Mouse (Mus musculus) kidney, embryonic 14.5 days (tissue): Measurements from ENCODE around the gene Bik. TPM values are rescaled to one million over a fixed set of nuclear protein-coding genes. Genes with fewer than 3 reads are reported as not detected.

ENCODE experiments used
- ATAC-seq: fragments of 200-750 bp; cut with Nextera tagmentation; 2 replicates; pipeline ENCODE4 v1.8.0; 2017; ENCODE audit warnings: moderate number of reproducible peaks, mild to moderate bottlenecking, moderate TSS enrichment, moderate library complexity; ENCODE audit not compliant: low FRiP score, low TSS enrichment
- H3K27ac ChIP-seq: fragments of 300-500 bp; sonication (generic); 2 replicates; pipeline ENCODE4 v1.5.1; 2014; ENCODE audit warnings: low read depth, mild to moderate bottlenecking, low read length, moderate library complexity, mixed read lengths
- H3K27me3 ChIP-seq: fragments of 300-500 bp; sonication (generic); 2 replicates; pipeline ENCODE4 v1.6.1; 2014; ENCODE audit warnings: mild to moderate bottlenecking, low read length; ENCODE audit not compliant: control insufficient read depth, insufficient read depth
- H3K36me3 ChIP-seq: fragments of 300-500 bp; sonication (generic); 2 replicates; pipeline ENCODE4 v1.6.1; 2014; ENCODE audit warnings: low read length, mixed read lengths; ENCODE audit not compliant: control insufficient read depth, insufficient read depth
- H3K4me1 ChIP-seq: fragments of 300-500 bp; sonication (generic); 2 replicates; pipeline ENCODE4 v1.6.1; 2014; ENCODE audit warnings: low read length, mixed read lengths; ENCODE audit not compliant: control insufficient read depth, insufficient read depth
- H3K4me2 ChIP-seq: fragments of 300-500 bp; sonication (generic); replicated peaks from 2 replicates; pipeline ENCODE4 v1.6.1; 2014; ENCODE audit warnings: low read depth, mild to moderate bottlenecking, low read length
- H3K4me3 ChIP-seq: fragments of 300-500 bp; sonication (generic); 2 replicates; pipeline ENCODE4 v1.5.1; 2014; ENCODE audit warnings: mild to moderate bottlenecking, low read length
- H3K9ac ChIP-seq: fragments of 300-500 bp; sonication (generic); 2 replicates; pipeline ENCODE4 v1.6.1; 2014; ENCODE audit warnings: low read depth, mild to moderate bottlenecking, low read length, moderate library complexity
- H3K9me3 ChIP-seq: fragments of 300-500 bp; sonication (generic); 2 replicates; pipeline ENCODE4 v1.6.1; 2016; ENCODE audit warnings: low read length; ENCODE audit not compliant: control insufficient read depth
- WGBS: fragments of 180-500 bp; shearing (Covaris S2); extraction: QIAGEN DNeasy Blood & Tissue Kit; methylation state at CpG from one replicate; pipeline ENCODE4 v1.1.7; 2014; 5-methylcytosine and 5-hydroxymethylcytosine counted together
- polyA plus RNA-seq: library from polyadenylated mRNA; unstranded; fragments of >200 nt; fragmentation: Nextera tagmentation; extraction: Ambion mirVana; gene quantifications from 2 replicates; pipeline ENCODE4 v1.2.1, GENCODE M21; 2014

Gene Bik
- 12.3 and 12.6 TPM in 2 replicates for polyA plus RNA-seq

GRCm38 (mm10) chr15:83526424-83527091 is at the start of gene Bik:
Gene Bik, plus strand, starts transcription at chr15:83526862.
- peaks cover 30% of the 10 kb centered on the region for H3K4me1 ChIP-seq
- ATAC-seq, result peak; percentile 71

GRCm38 (mm10) chr15:83478096-83478495 is 48.6 kb upstream of the Bik start:
- Histone ChIP-seq H3K9ac (no peak overlapping the region), H3K36me3 (no peaks in the 10 kb centered on the region), H3K27me3 (no peaks in the 10 kb centered on the region), H3K9me3 (no peaks in the 10 kb centered on the region), H3K27ac (no peak overlapping the region), H3K4me1 (peaks cover 8% of the 10 kb centered on the region; the same call in 1 of the 2 replicates), H3K4me2 (no peak overlapping the region), H3K4me3 (no peak overlapping the region)
- ATAC-seq, result no peak
- 68% methylated on average over 3 of the region's 3 CpGs for WGBS

More at GRCm38 (mm10) chr15:83526424-83527091, at the start of gene Bik:
- WGBS, result 1% methylated on average over 44 of the region's 45 CpGs
- H3K4me3 ChIP-seq, result peak within 1 kb of the TSS; percentile 49
- H3K4me2 ChIP-seq, result peak within 1 kb of the TSS; percentile 84
- H3K27ac ChIP-seq, result no peak within 1 kb of the TSS
- peak within 1 kb of the TSS; percentile 51 for H3K9ac ChIP-seq
- peaks cover 27% of the 10 kb centered on the region for H3K27me3 ChIP-seq
- no peaks in the 10 kb centered on the region for H3K36me3 ChIP-seq
- no peaks in the 10 kb centered on the region for H3K9me3 ChIP-seq

GRCm38 (mm10) chr15:83479818-83480217 is 46.8 kb upstream of the Bik start:
- no peaks in the 10 kb centered on the region for H3K27me3 ChIP-seq
- no peak overlapping the region for H3K4me2 ChIP-seq
- no peak overlapping the region for H3K27ac ChIP-seq
- no peak overlapping the region for H3K4me3 ChIP-seq
- 88% methylated on average over 4 of the region's 4 CpGs for WGBS
- no peaks in the 10 kb centered on the region for H3K4me1 ChIP-seq
- no peak for ATAC-seq
- H3K36me3 ChIP-seq, result no peaks in the 10 kb centered on the region
- no peak overlapping the region for H3K9ac ChIP-seq
- H3K9me3 ChIP-seq, result no peaks in the 10 kb centered on the region

GRCm38 (mm10) chr15:83481236-83481780 is 45.4 kb upstream of the Bik start:
- no peaks in the 10 kb centered on the region for H3K36me3 ChIP-seq
- no peaks in the 10 kb centered on the region for H3K4me1 ChIP-seq
- H3K4me2 ChIP-seq, result no peak overlapping the region
- no peaks in the 10 kb centered on the region for H3K9me3 ChIP-seq
- 67% methylated on average over 10 of the region's 10 CpGs for WGBS
- no peak for ATAC-seq
- no peak overlapping the region for H3K4me3 ChIP-seq
- H3K27ac ChIP-seq, result no peak overlapping the region
- no peaks in the 10 kb centered on the region for H3K27me3 ChIP-seq
- H3K9ac ChIP-seq, result no peak overlapping the region

- no peak for ATAC-seq
- Histone ChIP-seq H3K9me3 (no peaks in the 10 kb centered on the region), H3K27me3 (no peaks in the 10 kb centered on the region), H3K4me3 (no peak overlapping the region), H3K9ac (no peak overlapping the region), H3K4me1 (no peaks in the 10 kb centered on the region), H3K36me3 (no peaks in the 10 kb centered on the region), H3K4me2 (no peak overlapping the region), H3K27ac (no peak overlapping the region)
- WGBS, result 85% methylated on average over 8 of the region's 8 CpGs
These were observed 43.9 kb upstream of the Bik start for GRCm38 (mm10) chr15:83482645-83483224.

- no peaks in the 10 kb centered on the region for H3K27me3 ChIP-seq
- H3K9ac ChIP-seq, result no peak overlapping the region
- H3K4me1 ChIP-seq, result no peaks in the 10 kb centered on the region
- H3K4me2 ChIP-seq, result no peak overlapping the region
- WGBS, result 42% methylated on average over 2 of the region's 2 CpGs
- no peak overlapping the region for H3K4me3 ChIP-seq
- H3K36me3 ChIP-seq, result no peaks in the 10 kb centered on the region
- no peak overlapping the region for H3K27ac ChIP-seq
- ATAC-seq, result no peak
- H3K9me3 ChIP-seq, result no peaks in the 10 kb centered on the region
These were observed 43.2 kb upstream of the Bik start for GRCm38 (mm10) chr15:83483482-83483881.

- Histone ChIP-seq H3K4me3 (no peak overlapping the region), H3K4me1 (no peaks in the 10 kb centered on the region), H3K27me3 (no peaks in the 10 kb centered on the region), H3K27ac (no peak overlapping the region), H3K9me3 (no peaks in the 10 kb centered on the region), H3K4me2 (no peak overlapping the region), H3K9ac (no peak overlapping the region), H3K36me3 (no peaks in the 10 kb centered on the region)
- 84% methylated on average over 10 of the region's 10 CpGs for WGBS
- ATAC-seq, result no peak
These were observed 42.4 kb upstream of the Bik start for GRCm38 (mm10) chr15:83484311-83484710.

- WGBS, result 81% methylated on average over 9 of the region's 9 CpGs
These were observed 39.1 kb upstream of the Bik start for GRCm38 (mm10) chr15:83487477-83488115.

GRCm38 (mm10) chr15:83489471-83489870 is 37.2 kb upstream of the Bik start:
- no peaks in the 10 kb centered on the region for H3K4me1 ChIP-seq
- no peak overlapping the region for H3K4me2 ChIP-seq
- no peak overlapping the region for H3K27ac ChIP-seq
- no peak overlapping the region for H3K9ac ChIP-seq
- H3K27me3 ChIP-seq, result no peaks in the 10 kb centered on the region
- ATAC-seq, result no peak
- no peaks in the 10 kb centered on the region for H3K9me3 ChIP-seq
- H3K4me3 ChIP-seq, result no peak overlapping the region
- 86% methylated on average over 20 of the region's 20 CpGs for WGBS
- peaks cover 7% of the 10 kb centered on the region; the same call in 1 of the 2 replicates for H3K36me3 ChIP-seq

More at GRCm38 (mm10) chr15:83487477-83488115, 39.1 kb upstream of the Bik start:
- Histone ChIP-seq H3K36me3 (peaks cover 7% of the 10 kb centered on the region; the same call in 1 of the 2 replicates), H3K27ac (no peak overlapping the region), H3K9ac (no peak overlapping the region), H3K27me3 (no peaks in the 10 kb centered on the region), H3K4me3 (no peak overlapping the region), H3K4me2 (no peak overlapping the region), H3K4me1 (no peaks in the 10 kb centered on the region), H3K9me3 (no peaks in the 10 kb centered on the region)
- ATAC-seq, result no peak
